Mouse (Mus musculus) limb, embryonic 11.5 days (tissue): ENCODE results near the gene Atp5l. TPM values are rescaled to one million over a fixed set of nuclear protein-coding genes. Genes with fewer than 3 reads are reported as not detected.
"Not testable (repeated sequence)": the region's sequence is repeated elsewhere in the genome, so short reads cannot be mapped to it uniquely, and the experiment has no call there.

Experiments
- ATAC-seq: fragments of 200-750 bp; cut with Nextera tagmentation; 2 replicates; pipeline ENCODE4 v1.8.0; 2017; ENCODE audit warnings: low read depth; ENCODE audit not compliant: insufficient number of reproducible peaks, low FRiP score, low TSS enrichment
- DNase-seq: peaks from one replicate; pipeline ENCODE4 v3.0.0-alpha.2; 2015; ENCODE audit warnings: low spot score
- H3K27ac ChIP-seq: fragments of 300-500 bp; sonication (generic); replicated peaks from 2 replicates; pipeline ENCODE4 v1.5.1; 2014; ENCODE audit warnings: low read depth, mild to moderate bottlenecking, low read length
- H3K27me3 ChIP-seq: fragments of 300-500 bp; sonication (generic); 2 replicates; pipeline ENCODE4 v1.6.1; 2014; ENCODE audit warnings: mild to moderate bottlenecking, low read length, mixed read lengths; ENCODE audit not compliant: control insufficient read depth, insufficient read depth
- H3K36me3 ChIP-seq: fragments of 300-500 bp; sonication (generic); 2 replicates; pipeline ENCODE4 v1.6.1; 2014; ENCODE audit warnings: mild to moderate bottlenecking, low read length, moderate library complexity, mixed read lengths; ENCODE audit not compliant: control insufficient read depth, insufficient read depth
- H3K4me1 ChIP-seq: fragments of 300-500 bp; sonication (generic); 2 replicates; pipeline ENCODE4 v1.6.1; 2014; ENCODE audit warnings: low read length, mixed read lengths; ENCODE audit not compliant: control insufficient read depth, insufficient read depth
- H3K4me2 ChIP-seq: fragments of 300-500 bp; sonication (generic); 2 replicates; pipeline ENCODE4 v1.6.1; 2014; ENCODE audit warnings: low read depth, mild to moderate bottlenecking, moderate library complexity; ENCODE audit not compliant: severe bottlenecking
- H3K4me3 ChIP-seq: fragments of 300-500 bp; sonication (generic); 2 replicates; pipeline ENCODE4 v1.5.1; 2014; ENCODE audit warnings: low read depth, low read length
- H3K9ac ChIP-seq: fragments of 300-500 bp; sonication (generic); 2 replicates; pipeline ENCODE4 v1.6.1; 2014; ENCODE audit warnings: mild to moderate bottlenecking, low read length
- H3K9me3 ChIP-seq: fragments of 300-500 bp; sonication (generic); 2 replicates; pipeline ENCODE4 v1.6.1; 2016; ENCODE audit warnings: low read length; ENCODE audit not compliant: control insufficient read depth
- WGBS: fragments of 180-500 bp; shearing (Covaris S2); extraction: QIAGEN DNeasy Blood & Tissue Kit; methylation state at CpG from one replicate; pipeline ENCODE4 v1.1.7; 2014; 5-methylcytosine and 5-hydroxymethylcytosine counted together
- polyA plus RNA-seq: library from polyadenylated mRNA; unstranded; fragments of >200 nt; fragmentation: Nextera tagmentation; extraction: Ambion mirVana; gene quantifications from 2 replicates; pipeline ENCODE4 v1.2.1, GENCODE M21; 2014

Gene Atp5l
- polyA plus RNA-seq = 574 and 614 TPM in 2 replicates

DNA sequence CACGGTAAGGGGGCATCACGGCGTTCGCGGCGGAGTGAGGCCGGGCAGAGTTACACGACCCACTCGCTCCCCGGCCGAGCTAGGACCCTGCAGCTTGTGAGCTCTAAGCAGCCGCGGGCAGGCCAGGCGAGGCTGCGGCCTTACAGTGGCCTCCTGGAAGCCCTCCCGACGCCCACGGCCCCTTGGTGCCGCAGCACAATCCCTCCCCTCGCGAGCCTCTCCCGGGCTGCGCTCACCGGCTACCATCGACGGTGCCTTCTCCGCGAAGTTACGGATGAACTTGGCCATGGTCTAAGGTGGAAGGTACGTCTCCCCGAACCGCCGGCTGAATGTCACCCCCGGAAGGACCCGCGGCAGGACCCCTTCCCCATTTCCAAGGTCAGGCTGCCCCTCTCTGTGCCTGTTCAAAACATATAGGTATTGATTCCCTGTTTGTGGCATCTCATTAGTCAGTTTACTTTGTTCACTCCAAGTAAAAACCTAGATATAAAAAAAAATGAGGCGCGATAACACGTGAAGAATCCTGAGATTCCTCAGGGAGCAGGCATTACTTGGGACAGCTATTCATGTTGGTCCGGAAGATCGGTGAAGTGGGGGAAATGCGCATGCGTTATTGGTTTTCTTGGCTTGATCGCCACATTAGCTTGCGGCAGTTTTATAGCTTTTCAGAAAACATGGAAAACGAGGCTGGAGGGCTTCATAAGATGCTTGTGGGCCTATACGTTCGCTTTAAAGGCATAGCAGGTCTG is at the start of gene Atp5l:
Gene Atp5l, minus strand, starts transcription at position 369 of the 749 bp plus-strand sequence.
- no peaks in the 10 kb centered on the region for H3K9me3 ChIP-seq
- DNase-seq = peak; percentile 90
- H3K4me2 ChIP-seq = peak within 1 kb of the TSS; percentile 81
- peak; percentile 86 for ATAC-seq
- WGBS = under 1% methylated on average over 48 of the region's 48 CpGs
- H3K27me3 ChIP-seq = no peaks in the 10 kb centered on the region
- H3K4me3 ChIP-seq = peak within 1 kb of the TSS; percentile 92
- peak within 1 kb of the TSS; percentile 82 for H3K27ac ChIP-seq
- H3K4me1 ChIP-seq = peaks cover 4% of the 10 kb centered on the region; the same call in 1 of the 2 replicates
- peak within 1 kb of the TSS; percentile 90 for H3K9ac ChIP-seq
- no peaks in the 10 kb centered on the region for H3K36me3 ChIP-seq

DNA sequence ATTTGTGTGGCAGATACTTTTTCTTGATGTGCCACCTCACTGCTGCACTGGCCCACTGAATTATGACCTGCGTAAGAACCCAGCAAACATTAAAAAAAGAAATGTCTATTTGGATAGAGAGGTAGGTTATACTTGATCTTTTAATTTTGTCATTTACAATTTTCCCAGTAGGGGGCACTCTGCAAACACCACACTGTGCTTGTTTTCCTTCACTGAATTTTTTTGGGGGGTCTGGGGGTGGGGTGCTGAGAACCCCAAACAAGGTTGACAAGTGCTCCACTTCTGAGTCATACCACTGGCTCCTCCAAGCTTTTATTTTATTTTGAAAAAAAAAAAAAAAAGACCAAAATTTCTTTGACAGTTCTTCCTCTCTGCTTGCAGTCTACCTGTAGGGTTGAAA is 48.9 kb upstream of the Atp5l start:
- no peak overlapping the region for H3K27ac ChIP-seq
- 67% methylated on average over 1 of the region's 1 CpGs for WGBS
- H3K27me3 ChIP-seq = no peaks in the 10 kb centered on the region
- DNase-seq (no peak), ATAC-seq (no peak)
- H3K4me3 ChIP-seq = no peak overlapping the region
- no peak overlapping the region for H3K9ac ChIP-seq
- no peaks in the 10 kb centered on the region for H3K9me3 ChIP-seq
- H3K4me1 ChIP-seq = peaks cover 4% of the 10 kb centered on the region
- H3K4me2 ChIP-seq = no peak overlapping the region
- no peaks in the 10 kb centered on the region for H3K36me3 ChIP-seq

DNA sequence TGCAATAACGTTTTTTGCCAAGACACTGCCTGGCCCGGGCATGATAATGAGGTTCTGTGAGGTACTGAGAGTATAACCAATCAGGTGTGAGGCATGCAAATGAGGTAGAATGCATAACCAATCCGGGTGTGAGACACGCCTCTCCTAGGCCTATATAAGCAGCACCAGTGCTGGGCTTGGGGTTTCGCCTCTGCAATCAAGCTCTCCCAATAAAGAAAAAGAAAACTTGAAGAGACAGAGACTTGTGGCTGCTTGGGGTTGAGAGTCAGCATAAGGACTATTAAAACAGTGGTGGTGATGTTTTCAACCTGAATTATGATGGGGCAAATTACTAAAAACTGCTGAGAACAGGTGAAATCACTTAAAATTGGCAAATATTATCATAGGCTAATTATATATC is 47.2 kb upstream of the Atp5l start:
- not testable (repeated sequence) for DNase-seq, H3K36me3 ChIP-seq, ATAC-seq, H3K9ac ChIP-seq, H3K4me3 ChIP-seq, H3K4me1 ChIP-seq, H3K27ac ChIP-seq, H3K9me3 ChIP-seq, H3K4me2 ChIP-seq, H3K27me3 ChIP-seq
- WGBS = 87% methylated on average over 5 of the region's 5 CpGs

DNA sequence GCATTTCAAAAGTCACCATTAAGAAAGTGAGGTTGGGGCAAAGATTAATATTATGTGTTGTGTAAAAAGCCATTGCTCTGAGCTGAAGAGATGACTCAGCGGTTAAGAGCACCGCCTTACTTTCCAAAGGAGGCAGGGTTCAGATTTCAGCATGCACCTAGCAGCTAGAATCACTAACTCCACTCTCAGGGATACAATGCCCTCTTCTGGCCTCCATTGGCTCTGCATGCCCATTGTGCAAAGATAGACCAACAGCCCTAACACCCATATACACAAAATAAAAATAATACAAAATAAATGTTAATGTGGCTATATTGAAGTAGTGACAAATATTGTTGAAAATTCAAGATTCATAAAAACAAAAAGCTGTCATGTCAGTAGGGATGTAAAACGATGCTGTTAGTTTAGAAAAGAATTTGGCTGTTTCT is 46.3 kb upstream of the Atp5l start:
- no peak overlapping the region for H3K4me2 ChIP-seq
- no peaks in the 10 kb centered on the region for H3K36me3 ChIP-seq
- DNase-seq = peak; percentile 85
- no peak overlapping the region for H3K27ac ChIP-seq
- no peak overlapping the region for H3K4me3 ChIP-seq
- H3K9me3 ChIP-seq = no peaks in the 10 kb centered on the region
- peak; percentile 44; the same call in 1 of the 2 replicates for ATAC-seq
- H3K4me1 ChIP-seq = peaks cover 4% of the 10 kb centered on the region
- H3K9ac ChIP-seq = no peak overlapping the region
- 26% methylated on average over 3 of the region's 3 CpGs for WGBS
- no peaks in the 10 kb centered on the region for H3K27me3 ChIP-seq

DNA sequence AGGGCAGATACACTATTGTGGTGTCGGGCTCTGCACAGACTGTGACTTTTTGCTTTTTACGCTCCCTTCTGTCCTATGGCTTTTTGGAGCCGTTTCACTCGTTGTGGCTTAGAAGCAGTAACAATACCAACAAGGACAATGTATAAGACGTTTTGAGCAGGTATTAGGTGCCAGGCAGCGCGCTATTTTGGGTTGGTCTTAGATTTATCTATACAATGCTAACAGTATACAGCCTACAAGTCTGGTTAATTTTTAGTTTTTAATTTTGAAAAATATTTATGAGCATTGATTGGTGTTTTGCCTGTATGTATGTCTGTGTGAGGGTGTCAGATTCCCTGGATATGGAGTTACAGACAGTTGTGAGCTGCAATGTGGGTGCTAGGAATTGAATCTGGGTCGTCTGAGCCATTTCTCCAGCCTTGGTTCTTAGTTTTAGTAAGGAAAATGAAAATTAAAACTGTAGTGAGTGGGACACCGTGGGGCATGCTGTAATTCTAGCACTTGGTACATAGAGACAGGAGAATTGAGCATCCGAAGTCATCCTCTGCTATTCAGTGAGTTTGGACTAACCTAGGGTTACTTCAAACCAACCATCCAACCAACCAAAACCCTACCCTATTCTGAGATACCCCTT is 45.4 kb upstream of the Atp5l start:
- ATAC-seq = no peak; the same call in 1 of the 2 replicates
- H3K9ac ChIP-seq = 0 out of 2 replicates have a peak overlapping the region, but pooled peaks have one; percentile 8
- H3K4me3 ChIP-seq = peak overlapping the region; percentile 63
- no peaks in the 10 kb centered on the region for H3K9me3 ChIP-seq
- peaks cover 4% of the 10 kb centered on the region for H3K4me1 ChIP-seq
- 14% methylated on average over 10 of the region's 10 CpGs for WGBS
- no peak for DNase-seq
- no peaks in the 10 kb centered on the region for H3K36me3 ChIP-seq
- H3K27ac ChIP-seq = no peak overlapping the region; the same call in 1 of the 2 replicates
- H3K27me3 ChIP-seq = no peaks in the 10 kb centered on the region
- peak overlapping the region; percentile 68 for H3K4me2 ChIP-seq

DNA sequence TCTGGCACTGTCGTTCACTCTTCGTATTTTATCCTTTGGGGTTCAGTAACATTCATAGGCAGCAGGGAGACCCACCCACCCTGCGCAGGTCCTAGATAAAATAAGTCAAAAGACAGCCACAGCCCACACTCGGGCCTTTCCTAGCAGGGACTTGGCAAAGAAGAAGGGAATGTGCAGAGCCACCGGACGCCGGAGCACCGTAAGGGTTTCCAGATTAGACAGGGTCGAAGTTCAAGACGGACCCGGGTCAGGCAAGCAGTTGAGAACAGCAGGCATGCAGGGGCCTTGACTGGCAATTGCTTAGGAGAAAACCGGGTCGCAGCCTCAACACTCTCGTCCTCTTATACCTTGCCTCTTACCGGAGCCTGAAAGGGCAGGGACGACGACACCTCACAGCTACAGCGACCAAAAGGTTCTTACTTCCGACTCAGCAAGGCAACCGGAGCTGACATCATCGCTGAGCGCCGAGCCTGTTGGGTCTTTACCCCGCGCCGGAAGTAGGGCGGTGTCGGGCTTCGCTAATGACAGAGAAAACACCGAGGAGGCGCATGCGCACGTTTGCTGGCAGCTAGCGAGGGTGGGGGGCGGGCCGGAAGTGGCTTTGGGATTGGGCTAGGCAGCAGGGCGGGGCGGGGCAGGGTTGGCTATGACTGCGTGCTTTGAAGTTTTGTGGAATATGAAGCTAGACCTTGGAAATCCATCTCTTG is 44.7 kb upstream of the Atp5l start, which contains the start of gene Ube4a:
Gene Ube4a, minus strand, starts transcription at position 475 of the 707 bp plus-strand sequence.
- Histone ChIP-seq H3K4me2 (peak within 1 kb of the TSS; percentile 82), H3K27me3 (no peaks in the 10 kb centered on the region), H3K4me1 (peaks cover 4% of the 10 kb centered on the region), H3K9me3 (no peaks in the 10 kb centered on the region), H3K4me3 (peak within 1 kb of the TSS; percentile 63), H3K36me3 (no peaks in the 10 kb centered on the region), H3K9ac (peak within 1 kb of the TSS; percentile 59), H3K27ac (no peak within 1 kb of the TSS; the same call in 1 of the 2 replicates)
- ATAC-seq = peak; percentile 91
- peak; percentile 100 for DNase-seq
- WGBS = under 1% methylated on average over 39 of the region's 39 CpGs

DNA sequence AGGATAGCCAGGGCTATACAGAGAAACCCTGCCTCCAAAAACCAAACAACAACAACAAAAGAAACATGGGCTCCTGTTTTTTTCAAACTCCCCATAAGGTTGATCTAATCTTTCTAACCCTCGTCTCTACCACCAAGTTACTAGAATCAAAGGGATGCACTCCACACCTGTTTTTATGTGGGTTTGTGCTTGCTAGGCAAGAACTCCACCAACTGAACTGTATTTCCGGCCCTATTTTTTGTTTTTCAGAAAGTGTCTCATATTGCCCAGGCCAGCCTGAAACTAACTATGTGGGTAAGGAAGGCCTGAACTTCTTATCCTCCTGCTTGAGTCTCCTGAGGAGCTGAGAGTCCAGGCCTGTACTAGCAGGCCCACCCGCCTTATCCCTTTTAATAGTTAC is 33.9 kb upstream of the Atp5l start:
- ATAC-seq = no peak
- WGBS = 93% methylated on average over 3 of the region's 3 CpGs

DNA sequence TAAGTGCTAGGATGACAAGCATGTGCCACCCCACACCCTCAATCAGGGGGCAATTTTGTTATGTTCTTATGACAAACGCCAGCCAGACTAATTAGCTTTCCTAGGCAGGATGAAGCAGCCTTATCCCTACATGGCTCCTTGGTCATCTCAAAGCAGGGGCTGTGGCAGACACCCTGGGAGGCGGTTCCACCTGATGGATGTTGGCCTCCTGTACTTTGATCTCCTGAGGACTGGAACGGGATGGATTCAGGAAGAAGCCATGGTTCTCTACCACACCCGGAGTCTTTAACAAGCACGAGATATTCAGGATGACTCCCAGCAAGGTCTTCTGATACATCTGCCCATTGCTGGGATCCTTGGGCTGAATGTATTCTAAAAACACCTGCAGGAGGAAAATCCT is 27.3 kb upstream of the Atp5l start:
- Histone ChIP-seq H3K9ac (no peak overlapping the region), H3K4me1 (no peaks in the 10 kb centered on the region), H3K36me3 (peaks cover 15% of the 10 kb centered on the region), H3K4me2 (no peak overlapping the region), H3K27ac (no peak overlapping the region), H3K4me3 (no peak overlapping the region), H3K9me3 (no peaks in the 10 kb centered on the region), H3K27me3 (no peaks in the 10 kb centered on the region)
- 92% methylated on average over 5 of the region's 5 CpGs for WGBS
- ATAC-seq = no peak
- no peak for DNase-seq

More for the DNA sequence above, 33.9 kb upstream of the Atp5l start:
- Histone ChIP-seq H3K36me3 (peaks cover 8% of the 10 kb centered on the region), H3K4me3 (no peak overlapping the region), H3K9me3 (no peaks in the 10 kb centered on the region), H3K9ac (no peak overlapping the region), H3K4me2 (no peak overlapping the region), H3K4me1 (no peaks in the 10 kb centered on the region), H3K27me3 (no peaks in the 10 kb centered on the region), H3K27ac (no peak overlapping the region)
- DNase-seq = no peak
